ENCODE assay signal across 12 mouse cellular contexts in genomic region chrX:144645394-144645793, GRCm38 (mm10). TPM values are rescaled to one million over a fixed set of nuclear protein-coding genes. Genes with fewer than 3 reads are reported as not detected.
A peak's percentile ranks its signal among the peaks of the same experiment; 100 is the strongest.
DNase-seq lines count a peak whose midpoint lies in the region; TF ChIP-seq lines count a peak whose summit lies in the region.
"Had no signal": no experiment of that assay in that cellular context is flagged by ENCODE, and none has a peak within 500 bp of the region (broad histone marks: within the 10 kb centered on the region; RNA-seq: fewer than 3 reads in every experiment).

No protein-coding gene starts in this region.

- H3K4me3 ChIP-seq in kidney, adult 2 months (ENCODE audit: insufficient read depth, low read depth, low read length), result no peak overlapping the region
- H3K4me3 ChIP-seq: forebrain, embryonic 10.5 days had no signal

- no peak overlapping the region for H3K27ac ChIP-seq in kidney, adult 2 months (ENCODE audit: insufficient read depth, low read depth, low read length)
- H3K27ac ChIP-seq: forebrain, embryonic 10.5 days; macrophage had no signal

- no peak for TF ChIP-seq POLR2A in kidney, adult 2 months (IDR thresholded peaks at IDR 0.05; ENCODE audit: low read depth, low read length)

- no peaks in the 10 kb centered on the region for H3K36me3 ChIP-seq in kidney, adult 2 months (ENCODE audit: control insufficient read depth, insufficient read depth, low read length)
- H3K36me3 ChIP-seq: forebrain, embryonic 10.5 days had no signal

- 25% methylated on average over 1 of the region's 1 CpGs for WGBS in kidney, adult 2 months

- no peaks in the 10 kb centered on the region for H3K27me3 ChIP-seq in kidney, adult 2 months (replicated peaks; ENCODE audit: control insufficient read depth, insufficient read depth, low read length)

- H3K4me1 ChIP-seq in kidney, adult 2 months (ENCODE audit: control insufficient read depth, insufficient read depth, low read length), result no peaks in the 10 kb centered on the region
- H3K4me1 ChIP-seq: forebrain, embryonic 10.5 days had no signal

- DNase-seq in kidney, adult 2 months, result peak; percentile 29
- DNase-seq in kidney, adult 18-20 months, result no peak
- DNase-seq in thymus, postnatal 0 days (ENCODE audit: low spot score), result peak; percentile 3
- DNase-seq in thymus, postnatal 36 days, result no peak
- DNase-seq in T-cell, adult 2 months (ENCODE audit: low spot score), result peak; percentile 1
- DNase-seq in frontal cortex, postnatal 14 days (ENCODE audit: low spot score in 2 of 2), result no peak
- no peak for DNase-seq in retina, postnatal 1 day
- DNase-seq: adrenal gland, adult 2 months; thymus, postnatal 25 days had no signal

- TF ChIP-seq CTCF in kidney, adult 2 months (conservative IDR thresholded peaks at IDR 0.05; ENCODE audit: insufficient read depth, insufficient read length, low read depth, low read length), result 0 out of 2 replicates have a peak, but pooled peaks have one; percentile 13

RNA-seq across cellular contexts. Expression of gene Trpc5, which starts 42.6 kb away (rescaled TPM):
- polyA plus RNA-seq in kidney, adult 2 months (2012; rRNA removed), result 0.08 and 0.11 TPM in 2 replicates
- not detected in 2 replicates for polyA plus RNA-seq in thymus, postnatal 0 days (2015; fragmentation: Nextera tagmentation; extraction: Ambion mirVana)
- polyA plus RNA-seq: macrophage had no signal

RNA-seq across cellular contexts. Expression of gene Rtl4, which starts 43.3 kb away (rescaled TPM):
- 0.14 and 0.17 TPM in 2 replicates for polyA plus RNA-seq in kidney, adult 2 months (2012; rRNA removed)
- polyA plus RNA-seq in thymus, postnatal 0 days (2015; fragmentation: Nextera tagmentation; extraction: Ambion mirVana), result not detected in 2 replicates
- polyA plus RNA-seq: macrophage; neural tube, embryonic 11.5 days had no signal

Comparison
In these comparisons a context has a peak if more than half of its experiments do, and no peak if none do; other contexts are left out.
1. DNase-seq: peak in kidney, adult 2 months (single experiment), thymus, postnatal 0 days (single experiment) and T-cell, adult 2 months (single experiment); none in kidney, adult 18-20 months (single experiment), thymus, postnatal 36 days (0 of 2), frontal cortex, postnatal 14 days (0 of 2) and retina, postnatal 1 day (single experiment).